Mouse (Mus musculus): ENCODE results near the gene Hoxb5.

Gene Hoxb5

GRCm38 (mm10) chr11:96303151-96304099, at the start of gene Hoxb5:
TSS of gene Hoxb5 (plus strand) at chr11:96303336.
- DNase-seq: peak; percentile 86

- no peak for DNase-seq
These were observed 48.9 kb upstream of the Hoxb5 start for GRCm38 (mm10) chr11:96254221-96254620.

GRCm38 (mm10) chr11:96255111-96255995, 47.8 kb upstream of the Hoxb5 start:
- no peak for DNase-seq

- no peak for DNase-seq
These were observed 47.1 kb upstream of the Hoxb5 start for GRCm38 (mm10) chr11:96255996-96256445.

DNA sequence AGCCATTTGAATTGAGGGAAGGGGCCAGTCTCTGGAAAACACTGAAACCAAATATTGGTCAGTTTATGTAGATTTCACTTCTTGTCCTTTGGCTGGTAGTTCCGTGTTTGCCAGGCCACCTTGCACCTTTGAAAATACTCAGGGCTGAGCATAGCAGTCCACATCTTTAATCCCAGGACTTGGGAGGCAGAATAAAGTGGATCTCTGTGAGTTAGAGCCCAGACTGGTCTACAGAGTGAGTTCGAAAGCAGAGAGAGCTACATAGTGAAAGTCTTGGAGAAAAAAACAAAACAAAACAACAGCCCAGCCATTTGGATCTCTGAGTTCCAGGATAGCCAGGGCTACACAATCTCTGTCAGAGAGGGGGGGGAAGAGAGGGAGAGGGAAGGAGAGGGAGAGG, 46.0 kb upstream of the Hoxb5 start:
- DNase-seq: no peak

GRCm38 (mm10) chr11:96259038-96259437, 44.1 kb upstream of the Hoxb5 start:
- no peak for DNase-seq

DNA sequence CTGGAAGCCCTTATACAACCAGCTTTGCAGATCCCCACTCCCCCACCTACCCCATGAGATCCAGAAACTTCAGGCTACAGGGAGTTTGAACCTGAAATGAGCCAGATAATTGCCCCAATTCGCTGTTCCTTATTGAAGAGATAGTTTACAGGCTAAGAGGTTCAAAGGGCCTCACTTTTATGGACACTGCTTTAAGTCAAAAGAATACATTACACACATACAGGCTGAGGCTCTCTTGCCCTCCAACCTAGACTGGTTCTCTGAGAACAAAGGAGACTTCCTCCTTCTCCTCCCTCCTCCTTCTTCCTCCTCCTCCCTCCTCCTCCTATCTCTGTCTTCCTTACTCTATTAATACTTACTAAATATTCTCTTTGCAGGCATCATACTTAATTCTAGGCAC, 43.6 kb upstream of the Hoxb5 start:
- DNase-seq: no peak

DNA sequence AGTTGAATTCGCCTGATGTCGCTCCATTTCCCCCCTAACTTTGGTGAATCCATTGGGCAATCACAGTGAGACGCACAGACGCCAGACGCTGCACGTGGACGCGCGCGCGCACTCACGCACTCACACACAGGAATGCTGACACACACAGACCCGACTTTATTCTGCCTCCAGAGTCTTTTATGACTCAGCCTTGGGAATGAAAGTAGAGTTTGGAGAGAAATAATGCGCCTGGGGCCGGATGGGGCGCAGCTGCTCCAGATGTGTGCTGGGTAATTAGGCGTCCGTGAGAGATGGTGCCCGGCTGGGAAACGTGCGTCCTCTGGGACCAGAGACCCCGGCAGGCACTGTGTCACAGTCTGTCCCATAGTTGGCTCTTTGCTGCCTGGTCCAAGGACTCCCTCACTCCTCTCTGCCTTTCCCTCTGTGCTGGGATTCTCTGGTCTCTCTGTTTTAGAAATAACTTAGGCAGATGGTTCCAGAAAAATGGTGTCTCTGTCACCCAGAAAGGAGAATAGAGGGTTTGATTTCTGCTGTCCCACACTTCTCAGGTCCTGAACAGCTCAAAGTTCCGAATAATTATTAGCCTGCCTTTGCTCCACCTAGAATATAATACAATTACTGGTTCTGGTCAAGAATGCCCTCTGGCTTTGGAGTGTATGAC, 42.7 kb upstream of the Hoxb5 start:
- DNase-seq: no peak

DNA sequence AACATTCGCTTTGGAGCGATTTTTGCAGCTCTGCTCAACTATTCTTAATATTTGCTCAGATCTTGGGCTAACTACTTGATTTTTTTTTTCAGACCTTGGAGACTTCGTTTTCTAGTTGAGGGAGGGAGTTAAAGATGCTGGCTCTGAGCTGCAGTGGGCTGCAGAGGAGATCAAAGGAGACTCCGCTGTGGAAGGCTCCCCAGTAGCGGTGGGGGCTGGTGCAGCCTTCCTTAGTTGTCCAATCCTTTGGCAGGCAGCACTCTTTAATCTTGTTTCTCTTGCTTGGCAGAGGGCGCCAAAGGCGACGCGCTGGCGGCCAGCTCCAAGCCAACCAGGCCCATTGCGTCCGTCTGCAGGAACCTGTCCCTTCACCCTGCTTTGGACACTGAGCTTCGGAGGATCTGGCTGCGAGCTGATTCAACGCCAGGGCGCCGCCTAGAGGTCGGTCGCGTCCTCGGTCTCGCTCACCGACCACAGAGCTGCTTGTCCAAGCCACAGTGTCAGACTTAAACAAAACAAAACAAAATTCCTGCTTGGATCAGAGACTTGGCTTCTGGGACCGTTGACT, 41.7 kb upstream of the Hoxb5 start:
- peak; percentile 78 for DNase-seq

DNA sequence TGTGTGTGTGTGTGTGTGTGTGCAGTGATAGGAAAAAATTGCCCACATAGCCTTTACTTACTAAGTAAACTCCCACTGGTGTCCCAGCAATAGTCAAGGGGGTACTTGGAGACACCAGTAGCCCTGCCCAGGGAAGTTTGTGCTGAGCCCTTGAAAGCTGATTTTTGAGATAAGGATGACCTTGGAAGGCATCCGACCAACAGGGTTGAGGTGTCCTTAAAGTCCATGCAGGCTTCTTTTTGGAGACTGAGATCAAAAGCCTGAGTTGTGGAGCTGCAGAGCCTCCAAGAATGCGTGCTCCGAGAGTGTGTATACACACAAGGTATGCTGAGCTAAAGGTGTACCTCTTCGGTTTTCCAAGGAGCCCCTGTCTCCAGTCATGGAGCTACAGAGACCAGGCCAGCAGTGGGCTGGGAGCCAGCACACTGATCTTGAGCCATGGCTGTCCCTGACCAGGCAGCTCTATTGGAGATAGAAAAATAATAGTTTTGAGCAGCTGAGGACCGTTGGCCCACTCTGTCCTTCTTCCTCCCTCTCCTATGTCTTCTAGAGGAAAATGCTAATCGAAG, 40.8 kb upstream of the Hoxb5 start:
- no peak for DNase-seq

DNA sequence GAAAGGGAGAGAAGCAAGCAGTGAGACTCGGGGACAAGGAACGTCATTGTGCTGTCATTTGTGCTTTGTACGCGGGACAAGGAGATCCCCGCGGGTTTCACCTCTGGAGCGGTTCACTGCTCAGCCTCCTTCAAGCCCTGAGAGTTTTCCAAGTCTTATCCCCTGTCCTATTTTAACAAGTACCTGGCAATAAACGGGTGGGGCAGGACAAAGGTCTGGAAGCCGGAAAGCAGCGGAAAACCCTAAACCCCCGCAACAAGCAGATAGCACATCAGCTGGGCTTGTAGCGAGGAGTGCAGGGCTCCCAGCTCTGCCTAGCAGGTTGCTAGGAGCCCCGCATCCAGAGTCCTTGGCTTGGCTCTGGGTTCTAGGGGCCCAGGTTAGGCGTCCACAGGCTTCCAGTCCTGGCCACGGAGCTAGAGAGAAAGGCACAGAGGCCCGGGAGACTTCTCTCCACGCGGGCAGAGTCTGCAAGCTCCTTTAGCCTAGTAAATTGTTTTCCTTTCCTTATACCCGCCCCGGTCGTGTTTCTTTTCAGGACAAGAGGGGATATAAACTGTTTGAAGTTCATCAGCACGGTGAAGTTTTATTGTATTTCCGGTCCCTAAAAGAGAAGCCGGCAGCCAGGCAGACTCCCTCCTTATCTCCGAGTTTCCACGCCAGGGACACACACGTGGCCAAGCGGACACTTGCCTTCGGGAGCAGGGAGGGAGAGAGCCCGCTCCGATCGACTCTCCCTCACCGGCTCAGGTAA, 39.3 kb upstream of the Hoxb5 start:
- DNase-seq: no peak

DNA sequence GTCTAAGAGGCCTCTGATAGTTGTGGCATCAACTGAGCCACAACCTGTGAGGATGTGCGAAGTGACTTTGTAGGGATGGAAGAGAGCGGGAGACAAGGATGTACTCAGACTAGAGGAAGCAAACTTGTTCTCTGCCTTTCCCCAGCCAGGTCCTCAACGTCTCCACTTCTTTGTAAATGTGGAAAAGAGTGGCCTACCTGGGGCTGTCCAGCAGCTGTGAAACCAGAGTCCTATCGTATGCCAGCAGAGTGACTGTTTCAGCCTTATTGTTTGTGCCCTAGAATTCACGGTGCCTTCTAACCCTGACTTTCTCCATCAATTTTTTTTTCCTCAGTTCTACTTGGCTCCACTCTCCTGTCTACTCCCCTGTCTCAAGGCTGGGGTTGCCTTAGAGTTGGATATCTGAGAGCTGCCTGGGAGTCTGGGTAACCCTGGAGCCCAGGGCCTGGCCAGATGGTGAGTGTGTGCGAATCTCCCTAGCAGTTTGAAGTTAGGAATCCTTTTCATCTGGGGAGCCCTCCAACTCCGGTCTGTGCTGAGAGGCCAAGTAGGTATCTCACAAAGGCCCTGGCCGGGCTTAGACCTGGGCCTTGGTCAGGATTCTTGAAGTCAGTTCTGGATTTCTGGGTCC, 38.6 kb upstream of the Hoxb5 start:
- no peak for DNase-seq

DNA sequence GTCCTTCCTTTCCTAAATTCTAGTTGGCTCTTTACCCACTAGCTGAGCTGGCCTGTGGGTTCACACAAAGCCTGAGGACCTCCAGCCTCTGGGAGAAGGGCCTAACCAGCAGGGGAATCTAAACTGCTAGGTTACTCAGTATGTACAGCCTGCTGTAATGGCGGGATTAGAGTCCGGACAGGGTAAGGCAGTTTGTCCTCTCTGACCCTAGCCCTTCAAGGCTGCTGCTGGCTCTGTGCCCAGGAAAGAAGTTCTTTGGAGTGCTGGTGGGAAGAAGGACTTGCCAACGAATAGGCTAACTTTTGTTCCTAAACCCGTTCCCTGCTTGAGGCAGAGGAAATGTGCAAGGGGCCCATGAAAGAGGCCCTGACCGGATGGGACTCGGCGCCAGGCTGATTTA, 37.2 kb upstream of the Hoxb5 start:
- no peak for DNase-seq

GRCm38 (mm10) chr11:96267021-96267920, 35.9 kb upstream of the Hoxb5 start:
- DNase-seq: no peak

GRCm38 (mm10) chr11:96268031-96268745, 34.9 kb upstream of the Hoxb5 start:
- DNase-seq: no peak

GRCm38 (mm10) chr11:96269869-96270268, 33.3 kb upstream of the Hoxb5 start:
- no peak for DNase-seq

DNA sequence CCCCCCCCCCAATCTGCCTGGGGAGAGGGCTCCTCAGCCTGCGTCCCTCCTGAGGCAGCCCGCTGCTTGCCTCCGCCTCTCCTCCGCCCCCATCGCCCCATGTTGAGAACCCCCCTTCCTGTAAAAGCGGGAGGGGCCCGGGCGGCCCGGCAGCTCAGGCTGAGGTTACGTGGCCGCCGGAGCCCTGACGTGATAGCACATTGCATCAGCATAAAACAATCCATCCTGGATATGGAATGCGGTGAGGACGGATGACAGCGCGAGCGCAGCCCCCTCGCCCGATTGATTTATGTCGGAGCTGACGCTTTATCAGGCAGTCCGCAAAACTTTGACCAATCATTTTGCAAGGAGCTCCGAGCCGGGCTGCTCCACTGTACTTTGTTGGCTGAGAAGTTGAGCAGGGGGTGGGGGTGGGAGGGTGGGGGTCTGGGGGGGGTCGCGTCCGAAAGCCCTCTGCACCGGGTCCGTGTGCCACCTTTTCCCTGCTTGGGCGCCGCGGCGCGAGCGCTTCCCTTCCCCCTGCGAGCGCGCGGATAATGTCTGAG, 32.1 kb upstream of the Hoxb5 start, which contains the start of gene Hoxb9:
Gene Hoxb9 (plus strand): TSS at position 462 of the 545 bp plus-strand sequence.
- DNase-seq: no peak

GRCm38 (mm10) chr11:96271541-96272011, 31.6 kb upstream of the Hoxb5 start:
- DNase-seq: no peak
